Mouse (Mus musculus) lung, postnatal 10 days (tissue): Measurements from ENCODE around the gene Ablim1.
A peak's percentile ranks its signal among the peaks of the same experiment; 100 is the strongest.

Experiments
- DNase-seq: peaks from one replicate; pipeline ENCODE4 v3.0.0; 2021

The Ablim1 gene

GRCm38 (mm10) chr19:56999781-57000180, 314.9 kb downstream of the Ablim1 start:
- DNase-seq: no peak

- DNase-seq: no peak
Observed at GRCm38 (mm10) chr19:56998910-56999309, 315.8 kb downstream of the Ablim1 start.

- no peak for DNase-seq
Observed at GRCm38 (mm10) chr19:56998331-56998730, 316.4 kb downstream of the Ablim1 start.

GRCm38 (mm10) chr19:56997164-56997599, 317.5 kb downstream of the Ablim1 start:
- DNase-seq: peak; percentile 90

- DNase-seq: no peak
Observed at GRCm38 (mm10) chr19:56995441-56995840, 319.3 kb downstream of the Ablim1 start.

GRCm38 (mm10) chr19:56994653-56995052, 320.1 kb downstream of the Ablim1 start:
- peak; percentile 51 for DNase-seq

GRCm38 (mm10) chr19:56993763-56994162, 321.0 kb downstream of the Ablim1 start:
- no peak for DNase-seq

GRCm38 (mm10) chr19:56992978-56993545, 321.7 kb downstream of the Ablim1 start:
- no peak for DNase-seq

GRCm38 (mm10) chr19:56990367-56991111, 324.2 kb downstream of the Ablim1 start:
- peak; percentile 62 for DNase-seq

GRCm38 (mm10) chr19:56989171-56989570, 325.5 kb downstream of the Ablim1 start:
- DNase-seq: peak; percentile 69

- peak; percentile 81 for DNase-seq
Observed at GRCm38 (mm10) chr19:56984229-56984628, 330.5 kb downstream of the Ablim1 start.

- DNase-seq: no peak
Observed at GRCm38 (mm10) chr19:56983757-56984156, 331.0 kb downstream of the Ablim1 start.
